Mouse (Mus musculus) mature B cell (primary cell): ENCODE results near the gene Caml.
"Not testable (repeated sequence)": the region's sequence is repeated elsewhere in the genome, so short reads cannot be mapped to it uniquely, and the experiment has no call there.

Experiments
- in situ Hi-C: fragments of 300-500 bp; cut with MboI; formaldehyde crosslinking; loops from 2 replicates; pipeline ENCODE4 v1.14.3; 2019

Caml gene

DNA sequence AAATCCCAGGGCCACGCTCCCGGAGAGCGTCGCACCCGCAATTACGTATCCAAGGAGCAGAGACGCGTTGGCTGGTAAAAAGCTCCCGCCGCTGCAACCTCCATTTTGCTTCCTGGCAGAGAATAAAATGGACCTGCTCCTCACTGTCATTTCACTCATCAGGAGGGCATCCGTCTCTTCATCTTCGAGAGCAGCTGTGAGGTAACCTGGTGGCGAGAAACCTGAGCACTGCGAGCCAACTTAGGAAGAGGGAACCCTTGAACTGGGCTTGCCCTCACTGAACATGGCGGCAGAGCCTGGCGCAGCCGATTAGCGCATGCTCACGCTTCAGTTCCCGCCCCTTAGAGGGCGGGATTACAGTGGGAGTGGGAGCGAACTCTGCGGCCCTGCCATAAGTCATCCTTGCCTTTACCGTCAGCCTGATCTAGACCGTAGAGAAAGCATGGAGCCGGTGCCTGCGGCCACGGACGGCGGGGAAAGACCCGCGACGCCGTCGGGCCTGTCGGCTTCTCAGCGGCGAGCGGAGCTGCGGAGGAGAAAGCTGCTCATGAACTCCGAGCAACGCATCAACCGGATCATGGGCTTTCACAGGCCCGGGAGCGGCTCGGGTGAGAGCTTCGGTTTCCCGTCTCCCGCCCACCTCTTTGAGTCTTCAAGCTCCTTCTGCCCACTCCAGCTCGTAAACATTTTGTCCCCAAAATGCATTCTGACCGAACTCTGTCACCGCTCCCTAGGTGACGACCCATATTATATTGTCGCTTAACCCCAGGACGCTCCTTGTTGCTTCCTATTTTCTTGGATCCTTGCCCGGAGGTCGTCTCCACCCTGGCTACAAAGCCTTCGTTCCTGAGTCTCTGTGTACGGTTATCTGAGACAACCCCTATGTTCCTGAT, at the start of gene Caml:
Gene Caml, plus strand, starts transcription at position 357 of the 893 bp plus-strand sequence.
- in situ Hi-C loops: no loop called here

DNA sequence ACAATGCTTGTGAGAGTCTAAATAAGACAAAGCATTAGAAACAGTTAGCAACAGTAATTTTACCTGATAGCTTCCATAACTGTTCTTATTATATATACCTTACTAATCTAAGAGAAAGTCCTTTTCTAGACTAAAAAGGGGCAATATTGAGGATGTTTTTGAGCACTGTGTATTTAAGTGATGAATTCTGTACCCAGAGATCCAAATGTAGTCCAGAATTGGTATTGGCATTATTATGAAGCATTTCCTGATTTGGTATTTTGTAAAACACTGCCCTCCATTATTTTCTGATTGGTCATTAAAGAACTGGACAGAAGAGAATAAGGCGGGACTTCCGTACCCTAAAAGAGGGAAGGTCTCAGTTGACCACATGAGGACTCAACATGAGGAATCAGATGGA, 49.4 kb upstream of the Caml start, which contains the start of gene Tmed9:
Gene Tmed9, plus strand, starts transcription at position 301 of the 400 bp plus-strand sequence.
- in situ Hi-C loops: no loop called here

DNA sequence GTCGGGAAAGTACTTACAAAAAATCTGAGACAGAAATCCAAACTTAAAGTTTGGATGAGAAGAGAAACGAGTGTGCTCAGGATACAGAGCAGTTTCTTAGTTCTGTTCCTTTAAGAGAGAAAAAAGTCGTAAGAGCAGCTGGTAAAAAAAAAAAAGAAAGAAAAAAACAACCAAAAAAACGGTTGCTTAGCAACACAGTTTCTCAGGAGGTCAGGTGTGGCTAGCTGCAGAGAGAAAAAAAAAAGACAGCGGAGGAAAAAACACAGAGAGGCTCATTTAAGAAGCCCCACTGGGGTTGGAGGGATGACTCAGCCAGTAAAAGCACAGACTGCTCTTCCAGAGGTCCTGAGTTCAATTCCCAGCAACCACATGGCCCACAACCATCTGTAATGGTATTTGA, 48.5 kb upstream of the Caml start:
- in situ Hi-C loops: no loop called here

DNA sequence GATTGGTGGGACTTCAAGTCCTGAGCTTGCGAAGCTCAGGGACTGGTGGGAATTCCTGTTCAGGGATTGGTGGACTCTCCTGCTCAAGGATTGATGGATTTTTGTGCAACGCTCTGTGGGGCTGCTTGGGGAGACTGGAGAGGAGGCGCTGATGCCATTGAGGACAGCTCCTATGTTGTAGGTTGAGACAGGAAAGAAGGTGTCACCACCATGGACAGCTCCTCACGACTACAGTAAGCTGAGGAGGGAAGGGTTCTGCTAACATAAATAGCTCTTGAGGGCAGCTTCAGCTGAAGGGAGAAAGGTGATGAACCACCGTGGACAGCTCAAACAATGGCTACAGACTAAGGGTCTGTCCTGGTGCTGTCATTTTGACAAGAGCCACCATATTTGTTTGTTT, 46.9 kb upstream of the Caml start:
- in situ Hi-C loops: no loop called here

DNA sequence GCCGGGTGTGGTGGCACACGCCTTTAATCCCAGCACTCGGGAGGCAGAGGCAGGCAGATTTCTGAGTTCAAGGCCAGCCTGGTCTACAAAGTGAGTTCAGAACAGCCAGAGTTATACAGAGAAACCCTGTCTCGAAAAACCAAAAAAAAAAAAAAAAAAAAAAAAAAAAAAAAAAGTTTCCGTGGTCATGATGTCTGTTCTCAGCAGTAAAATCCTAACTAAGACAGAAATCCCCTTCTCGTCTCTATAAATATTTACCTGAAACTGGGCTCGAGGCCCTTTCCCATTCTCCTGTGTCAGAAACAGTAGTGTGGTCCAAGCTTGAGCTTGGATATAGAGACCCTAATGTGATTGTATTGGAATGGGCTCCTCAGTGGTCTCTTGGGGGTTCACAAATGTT, 45.9 kb upstream of the Caml start:
- in situ Hi-C loops: not testable (repeated sequence)

DNA sequence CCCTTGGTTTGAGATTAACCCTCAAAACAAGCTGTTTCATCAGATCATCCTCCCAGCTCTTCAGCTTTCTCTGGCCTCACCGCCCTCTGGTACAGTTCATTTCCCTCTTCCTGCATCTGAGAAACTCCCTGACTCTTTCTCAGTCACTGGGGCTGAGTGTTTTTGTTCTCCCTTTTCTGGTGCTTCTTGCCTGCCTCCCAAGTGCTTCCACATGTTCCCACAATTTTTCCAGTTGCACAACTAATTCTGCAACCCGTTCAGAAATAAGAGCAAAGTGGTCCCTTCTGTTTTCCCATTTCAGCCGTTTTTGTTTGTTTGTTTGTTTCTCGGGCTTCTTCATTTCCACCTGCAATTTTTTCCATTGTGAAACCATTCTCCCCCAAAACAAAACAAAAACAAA, 44.7 kb upstream of the Caml start:
- in situ Hi-C loops: no loop called here

DNA sequence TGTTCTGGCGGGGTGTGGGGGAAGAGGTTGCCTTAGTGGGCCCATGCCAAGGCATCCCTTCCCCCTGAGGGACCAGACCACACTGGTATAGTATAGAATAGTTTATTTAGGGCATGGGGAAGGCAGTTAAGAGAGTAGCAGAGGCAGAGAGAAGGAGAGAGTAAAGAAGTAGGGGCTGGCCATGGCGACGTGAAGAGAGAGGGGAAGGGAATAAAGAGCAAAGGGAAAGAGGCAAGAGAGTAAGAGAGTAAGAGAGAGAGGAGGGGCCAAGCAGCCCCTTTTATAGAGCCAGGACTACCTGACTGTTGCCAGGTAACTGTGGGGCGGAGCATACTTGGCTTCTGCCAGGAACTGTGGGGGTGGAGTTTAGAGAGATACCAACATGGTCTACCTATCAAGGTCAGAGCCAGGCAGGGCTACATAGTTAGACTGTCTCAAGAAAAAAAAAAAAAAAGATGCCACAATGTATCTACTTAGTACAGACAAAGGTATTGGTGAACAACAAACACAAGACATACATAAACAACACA, 30.8 kb upstream of the Caml start:
- in situ Hi-C loops: no loop called here

DNA sequence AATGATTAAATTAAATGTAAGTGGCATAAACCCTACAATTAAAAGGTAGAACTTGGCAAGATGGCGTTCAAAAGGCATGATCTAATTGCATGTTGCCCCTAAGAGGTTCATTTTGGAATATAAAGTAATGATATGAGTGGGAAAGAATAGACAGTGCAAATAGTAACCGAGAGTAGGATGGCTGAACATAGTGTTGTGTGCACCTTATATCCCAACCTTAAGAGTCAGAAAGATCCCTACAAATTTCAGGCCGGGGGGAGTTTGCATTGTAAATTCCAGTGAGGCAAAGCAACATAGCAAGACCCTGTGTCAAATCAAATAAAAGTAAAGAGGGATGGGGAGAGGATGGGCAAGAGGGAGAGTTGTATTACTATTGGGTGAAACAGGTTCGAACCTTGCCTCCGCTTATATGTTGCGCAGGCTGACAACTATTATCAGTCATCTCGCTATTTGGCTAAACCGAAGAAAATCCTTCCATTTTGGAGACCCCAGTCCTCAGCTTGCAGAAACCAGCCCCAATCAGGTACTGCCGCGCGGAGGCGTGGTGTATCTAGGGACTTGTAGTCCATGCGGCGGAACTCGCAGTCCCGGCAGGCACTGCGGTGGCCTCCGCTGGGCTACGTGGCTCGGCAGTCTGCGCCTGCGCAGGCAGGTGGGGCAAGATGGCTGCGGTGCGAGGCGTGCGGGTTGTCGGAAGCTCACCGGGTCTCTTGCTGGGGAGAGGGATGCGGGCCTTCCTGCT, 30.1 kb upstream of the Caml start:
- in situ Hi-C loops: no loop called here

DNA sequence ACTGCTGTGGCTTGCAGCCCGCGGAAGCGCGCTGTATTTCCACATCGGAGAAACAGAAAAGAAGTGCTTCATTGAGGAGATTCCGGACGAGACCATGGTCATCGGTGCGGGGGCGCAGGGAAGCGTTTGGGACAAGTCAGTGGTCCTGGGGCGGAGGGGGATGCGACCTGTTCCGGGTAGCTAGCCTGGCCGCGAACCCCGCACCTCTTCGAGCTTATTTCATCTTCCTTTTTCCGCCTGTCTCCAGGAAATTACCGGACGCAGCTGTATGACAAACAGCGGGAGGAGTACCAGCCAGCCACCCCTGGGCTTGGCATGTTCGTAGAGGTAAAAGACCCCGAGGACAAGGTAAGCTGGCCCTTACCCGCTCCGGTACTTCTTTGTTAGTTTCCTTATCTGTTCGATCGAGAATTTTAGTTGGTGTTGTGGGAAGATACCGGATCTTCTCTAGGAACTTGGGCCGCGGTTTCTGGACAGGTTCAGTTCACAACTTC, 29.5 kb upstream of the Caml start:
- in situ Hi-C loops: no loop called here

DNA sequence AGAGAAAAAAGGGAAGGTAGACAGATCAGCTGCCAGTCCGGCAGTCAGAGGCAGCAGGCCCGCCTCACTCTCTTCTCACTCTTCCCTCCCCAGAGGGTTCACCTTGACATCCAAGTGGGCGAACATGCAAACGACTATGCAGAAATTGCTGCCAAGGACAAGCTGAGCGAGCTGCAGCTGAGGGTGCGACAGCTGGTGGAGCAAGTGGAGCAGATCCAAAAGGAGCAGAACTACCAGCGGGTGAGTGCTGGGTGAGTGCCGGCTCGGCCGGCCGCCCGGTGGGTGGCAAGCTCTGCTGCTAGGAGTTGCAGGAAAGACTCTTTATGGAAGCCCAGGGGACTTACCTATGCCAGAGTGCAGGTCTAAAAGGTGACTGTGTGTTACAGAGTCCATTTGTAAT, 27.4 kb upstream of the Caml start:
- in situ Hi-C loops: no loop called here

DNA sequence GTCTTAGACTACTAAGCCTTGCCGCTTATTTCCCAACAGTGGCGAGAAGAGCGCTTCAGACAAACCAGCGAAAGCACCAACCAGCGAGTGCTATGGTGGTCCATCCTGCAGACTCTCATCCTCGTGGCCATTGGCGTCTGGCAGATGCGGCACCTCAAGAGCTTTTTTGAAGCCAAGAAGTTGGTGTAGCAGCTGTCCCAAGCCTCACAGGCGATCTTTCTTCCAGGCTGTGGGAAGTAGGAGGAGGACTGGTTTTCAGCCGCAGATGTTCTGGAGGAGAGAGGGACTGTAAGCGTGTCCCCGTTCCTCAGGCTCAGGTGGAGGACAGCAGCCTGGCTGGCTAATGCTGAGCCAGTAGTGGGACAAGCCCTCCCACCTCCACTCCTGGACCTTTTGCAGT, 26.0 kb upstream of the Caml start:
- in situ Hi-C loops: no loop called here

DNA sequence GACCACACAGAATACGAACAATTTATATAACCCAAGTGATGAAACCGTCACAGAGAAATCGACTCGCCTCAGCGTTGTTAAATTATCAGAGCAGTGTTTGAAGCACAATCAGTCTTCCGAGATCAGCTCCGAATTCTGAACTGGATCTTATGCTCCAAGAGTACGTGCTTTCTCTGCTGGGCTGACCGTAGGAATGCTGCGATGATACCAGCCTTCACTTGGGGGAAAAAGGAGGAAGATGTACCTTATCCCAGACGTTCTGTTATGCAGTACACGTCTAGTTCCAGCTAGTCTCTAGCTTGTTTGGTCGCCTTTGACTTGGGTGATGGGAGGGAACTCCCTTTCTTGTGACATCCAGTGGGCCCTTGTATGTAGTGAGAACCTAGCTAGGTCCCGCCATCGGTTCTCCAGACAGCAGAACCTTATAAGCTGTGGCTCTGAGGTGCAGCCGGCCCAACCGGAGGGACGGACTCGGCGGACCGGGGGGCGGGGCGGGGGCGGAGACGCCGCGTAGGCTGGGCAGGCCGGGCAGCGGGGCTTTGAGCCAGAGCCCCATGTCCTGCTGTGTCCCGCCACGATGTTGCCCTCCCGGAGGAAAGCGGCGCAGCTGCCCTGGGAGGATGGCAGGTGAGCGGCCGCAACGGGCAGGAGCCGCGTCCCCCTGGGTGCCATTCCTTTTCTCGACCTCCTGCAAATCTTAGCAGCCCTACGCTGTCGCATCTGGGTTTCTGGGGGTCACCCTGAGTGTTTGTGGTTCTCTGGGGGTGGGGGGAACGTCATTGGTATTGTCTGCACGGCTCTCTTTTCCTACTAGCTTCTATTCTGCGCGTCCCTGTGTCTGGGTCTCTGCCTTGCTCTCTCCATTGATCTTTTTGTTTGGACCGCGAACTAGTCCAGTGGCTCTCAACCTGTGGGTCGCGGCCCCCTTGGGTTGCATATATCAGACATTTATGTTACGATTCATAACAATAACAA, 23.0 kb upstream of the Caml start, which contains the start of gene B4galt7:
Gene B4galt7, plus strand, starts transcription at position 331 of the 975 bp plus-strand sequence.
- in situ Hi-C loops: no loop called here

DNA sequence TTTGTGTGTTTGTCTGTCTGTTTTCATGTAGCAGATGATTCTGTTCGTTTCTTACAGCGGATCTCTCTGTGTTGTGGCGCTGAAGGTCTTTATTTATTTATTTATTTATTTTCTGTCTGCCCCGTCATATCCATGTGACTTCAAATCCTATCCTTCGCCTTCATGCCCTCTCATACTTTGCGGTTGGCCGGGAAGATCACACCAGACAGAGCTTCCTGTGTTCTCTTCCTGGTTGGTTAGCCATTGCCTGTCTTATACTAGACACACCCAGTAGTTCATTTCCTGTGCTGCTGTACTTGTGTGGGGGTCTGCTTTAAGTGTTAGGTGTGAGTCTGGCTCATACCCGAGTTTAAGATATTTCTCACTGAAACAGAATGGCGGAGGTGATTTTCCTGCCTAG, 22.1 kb upstream of the Caml start:
- in situ Hi-C loops: no loop called here

DNA sequence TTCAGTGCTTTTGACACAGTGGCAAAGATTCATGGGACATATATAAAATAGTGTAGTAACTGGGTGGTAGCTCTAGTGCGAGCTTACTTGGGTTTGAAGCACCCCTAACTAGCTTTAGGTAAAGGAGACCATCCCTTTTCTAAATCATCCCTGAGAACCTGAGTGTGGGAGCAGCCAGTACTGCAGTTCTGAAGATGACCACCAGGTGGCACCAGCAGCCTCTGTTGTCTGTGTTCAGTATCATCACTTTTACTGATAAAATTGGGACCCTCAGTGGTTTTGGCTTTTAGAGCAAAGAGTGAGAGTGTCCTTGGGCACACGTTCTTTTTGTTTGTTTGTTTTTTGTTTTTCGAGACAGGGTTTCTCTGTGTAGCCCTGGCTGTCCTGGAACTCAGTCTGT, 21.2 kb upstream of the Caml start:
- in situ Hi-C loops: no loop called here

DNA sequence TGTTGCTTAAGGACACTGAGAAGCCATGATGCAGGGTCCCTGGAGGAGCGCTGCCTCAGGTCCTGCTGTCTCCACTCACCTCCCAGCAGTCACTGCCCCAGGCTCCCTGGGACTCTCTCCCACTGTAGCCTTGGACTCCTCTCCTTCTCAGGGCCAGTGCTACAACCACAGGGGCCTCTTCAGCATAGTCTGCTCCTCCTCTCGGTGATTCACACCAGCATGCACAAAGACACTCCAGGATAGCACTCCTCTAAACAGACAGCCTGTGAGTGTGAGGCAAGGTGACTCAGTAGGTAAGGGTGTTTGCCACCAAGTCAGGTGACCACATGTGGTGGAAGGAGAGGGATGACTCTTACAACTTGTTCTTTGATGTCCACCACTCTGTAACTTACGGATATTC, 18.2 kb upstream of the Caml start:
- in situ Hi-C loops: no loop called here

DNA sequence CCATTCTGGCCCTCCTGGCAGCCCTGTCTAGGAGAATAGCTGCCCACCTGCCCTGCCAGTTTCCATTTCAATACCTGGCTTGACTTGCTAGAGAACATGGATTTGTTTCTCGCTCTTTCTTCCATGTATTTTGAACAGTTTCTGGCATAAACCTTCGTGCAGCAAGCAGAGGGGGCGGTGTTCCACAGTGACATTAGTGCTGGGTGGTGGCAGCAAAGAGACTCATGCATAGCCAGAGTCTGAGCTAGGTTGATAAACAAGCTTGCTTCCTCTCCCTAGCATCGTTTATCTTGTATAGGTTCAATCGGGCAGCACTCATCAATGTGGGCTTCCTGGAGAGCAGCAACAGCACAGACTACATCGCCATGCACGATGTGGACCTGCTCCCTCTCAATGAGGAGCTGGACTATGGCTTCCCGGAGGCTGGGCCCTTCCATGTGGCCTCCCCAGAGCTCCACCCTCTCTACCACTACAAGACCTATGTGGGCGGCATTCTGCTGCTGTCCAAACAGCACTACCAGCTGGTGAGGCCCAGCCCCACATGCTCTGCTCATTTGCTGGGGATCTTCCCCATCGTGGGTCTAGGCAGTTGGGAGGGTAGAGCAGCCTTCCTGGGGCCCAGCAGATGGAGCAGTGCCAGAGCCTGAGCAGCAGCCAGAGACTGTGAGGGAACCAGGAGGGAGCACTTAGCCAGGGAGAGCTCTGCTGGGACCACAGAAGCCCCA, 15.7 kb upstream of the Caml start:
- in situ Hi-C loops: no loop called here

DNA sequence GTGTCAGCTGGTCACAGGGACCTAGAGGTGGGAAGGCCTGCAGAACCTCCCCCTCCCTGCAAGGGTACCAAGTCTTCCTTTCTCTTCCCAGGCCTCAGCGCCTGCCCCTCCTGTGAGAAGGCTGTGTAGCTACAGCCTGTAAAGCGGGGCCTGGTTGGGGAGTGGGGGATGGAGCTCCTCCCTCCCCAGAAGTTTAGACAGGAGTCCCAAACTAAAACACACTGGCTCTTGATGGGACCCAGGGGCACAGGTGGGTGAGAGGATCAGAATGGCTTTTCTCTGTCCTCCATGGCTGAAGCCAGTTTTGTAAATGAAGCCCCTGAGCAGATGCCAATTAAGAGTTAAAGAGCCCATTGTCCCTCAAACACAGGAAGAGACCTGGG, 15.2 kb upstream of the Caml start:
- in situ Hi-C loops: no loop called here

DNA sequence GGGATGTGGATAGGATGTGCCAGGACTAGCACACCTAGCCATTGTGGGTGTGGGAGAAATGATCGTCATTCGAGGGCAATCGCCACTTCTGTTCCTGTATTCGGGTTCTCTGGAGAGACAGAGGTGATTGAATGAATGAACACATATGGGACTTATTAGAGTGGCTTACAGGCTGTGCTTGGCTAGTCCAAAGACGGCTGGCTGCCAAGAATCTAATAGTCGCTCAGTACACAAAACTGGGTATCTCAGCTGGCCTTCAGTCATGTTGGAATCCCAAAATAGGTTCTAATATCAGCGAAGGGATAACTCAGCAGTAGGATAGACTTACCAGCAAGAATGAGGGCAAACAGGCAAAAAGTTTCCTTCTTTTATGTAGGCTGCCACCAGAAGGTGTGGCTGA, 10.8 kb upstream of the Caml start:
- in situ Hi-C loops: no loop called here

DNA sequence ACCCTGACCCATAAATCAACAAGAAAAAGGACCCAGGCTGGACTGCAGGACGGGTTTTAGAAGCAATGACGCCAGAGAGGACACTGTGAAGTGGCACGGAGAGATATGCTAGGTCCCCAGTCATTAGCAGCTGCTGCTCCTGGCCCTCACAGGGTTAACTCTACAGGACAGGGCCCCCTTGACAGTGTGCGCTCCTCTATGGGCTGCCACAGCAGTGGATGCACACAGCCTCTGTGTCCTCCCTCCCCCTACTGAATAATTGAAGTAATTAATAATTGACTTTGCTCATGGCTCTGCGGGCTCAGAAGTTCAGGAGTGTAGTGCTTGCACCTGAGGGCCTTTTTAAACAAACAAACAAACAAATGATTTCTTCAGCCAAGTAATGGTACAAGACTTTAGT, 9.3 kb upstream of the Caml start:
- in situ Hi-C loops: no loop called here

DNA sequence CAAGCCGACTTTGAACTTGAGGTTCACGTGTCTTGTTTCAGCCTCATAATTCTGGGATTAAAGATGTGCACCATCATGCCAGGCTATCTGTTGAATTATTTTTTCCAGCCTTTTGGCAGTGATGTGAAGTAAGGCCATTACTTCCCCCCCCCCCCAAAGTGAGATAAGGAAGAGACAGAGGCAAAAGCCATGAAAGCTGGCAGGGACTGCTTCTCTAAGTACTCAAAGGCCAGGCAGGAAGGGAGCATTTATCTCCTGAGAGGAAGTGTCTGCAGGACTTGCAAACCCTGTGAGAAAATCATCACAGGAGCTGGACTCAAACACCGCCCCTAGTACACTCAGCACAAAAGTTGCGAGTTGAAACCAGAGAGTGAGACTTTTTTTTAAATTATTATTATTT, 3.5 kb upstream of the Caml start:
- in situ Hi-C loops: no loop called here

DNA sequence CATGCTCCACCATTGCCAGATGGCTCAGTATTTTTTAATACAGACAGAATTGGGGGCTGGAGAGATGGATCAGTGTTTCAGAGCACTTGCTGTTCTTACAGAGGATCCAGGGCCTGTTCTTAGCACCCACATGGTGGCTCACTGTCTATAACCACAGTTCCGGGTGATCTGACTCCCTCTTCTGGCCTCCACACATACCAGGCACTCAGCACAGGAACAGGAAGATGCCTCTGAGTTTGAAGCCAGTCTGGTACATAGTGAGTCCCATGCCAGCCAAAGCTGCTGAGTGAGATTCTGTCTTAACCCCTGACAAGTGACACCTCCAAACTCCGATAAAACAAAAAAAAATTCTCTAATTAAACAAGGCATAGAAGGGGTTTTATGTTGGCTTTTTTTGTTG, 2.5 kb upstream of the Caml start:
- in situ Hi-C loops: no loop called here
